Mouse (Mus musculus): ENCODE results near the gene Fzd1.

- no peak for TF ChIP-seq POLR2A (IDR thresholded peaks at IDR 0.05; ENCODE audit: low read depth, low read length)
- TF ChIP-seq CTCF (IDR thresholded peaks at IDR 0.05; ENCODE audit: borderline replicate concordance, insufficient read depth, low read length) = no peak
Measured at GRCm38 (mm10) chr5:4773090-4773772, 15.4 kb upstream of the Fzd1 start.
